Mouse (Mus musculus) heart, embryonic 13.5 days (tissue): Measurements from ENCODE around the gene Cd180. TPM values are rescaled to one million over a fixed set of nuclear protein-coding genes. Genes with fewer than 3 reads are reported as not detected.
"Not testable (repeated sequence)": the region's sequence is repeated elsewhere in the genome, so short reads cannot be mapped to it uniquely, and the experiment has no call there.

ENCODE experiments used
- ATAC-seq: fragments of 200-750 bp; cut with Nextera tagmentation; 2 replicates; pipeline ENCODE4 v1.8.0; 2017; ENCODE audit warnings: moderate TSS enrichment; ENCODE audit not compliant: insufficient number of reproducible peaks, low FRiP score, low TSS enrichment; ENCODE audit errors: extremely low read depth
- H3K27ac ChIP-seq: fragments of 300-500 bp; sonication (generic); replicated peaks from 2 replicates; pipeline ENCODE4 v1.5.1; 2015; ENCODE audit warnings: moderate library complexity, mild to moderate bottlenecking, inconsistent platforms
- H3K27me3 ChIP-seq: fragments of 300-500 bp; sonication (generic); replicated peaks from 2 replicates; pipeline ENCODE4 v1.6.1; 2015; ENCODE audit warnings: mild to moderate bottlenecking, inconsistent platforms
- H3K36me3 ChIP-seq: fragments of 300-500 bp; sonication (generic); 2 replicates; pipeline ENCODE4 v1.6.1; 2015; ENCODE audit warnings: mild to moderate bottlenecking, inconsistent platforms
- H3K4me1 ChIP-seq: fragments of 300-500 bp; sonication (generic); 2 replicates; pipeline ENCODE4 v1.6.1; 2015; ENCODE audit warnings: inconsistent platforms
- H3K4me2 ChIP-seq: fragments of 300-500 bp; sonication (generic); 2 replicates; pipeline ENCODE4 v1.6.1; 2015; ENCODE audit warnings: inconsistent platforms, mild to moderate bottlenecking, moderate library complexity
- H3K4me3 ChIP-seq: fragments of 300-500 bp; sonication (generic); 2 replicates; pipeline ENCODE4 v1.5.1; 2015; ENCODE audit warnings: moderate library complexity, mild to moderate bottlenecking, inconsistent platforms
- H3K9ac ChIP-seq: fragments of 300-500 bp; sonication (generic); 2 replicates; pipeline ENCODE4 v1.6.1; 2015; ENCODE audit warnings: inconsistent platforms, mild to moderate bottlenecking, moderate library complexity
- H3K9me3 ChIP-seq: fragments of 300-500 bp; sonication (generic); 2 replicates; pipeline ENCODE4 v1.6.1; 2016; ENCODE audit warnings: inconsistent platforms
- WGBS: fragments of 180-500 bp; shearing (Covaris S2); methylation state at CpG from one replicate; pipeline ENCODE4 v1.1.7; 2015; ENCODE audit warnings: mixed read lengths; 5-methylcytosine and 5-hydroxymethylcytosine counted together
- polyA plus RNA-seq: library from polyadenylated mRNA; unstranded; fragments of >200 nt; fragmentation: Nextera tagmentation; extraction: Ambion mirVana; gene quantifications from 2 replicates; pipeline ENCODE4 v1.2.1, GENCODE M21; 2015

The Cd180 gene
- polyA plus RNA-seq, 1 experiment from 2014 or later: 0.71 TPM

DNA sequence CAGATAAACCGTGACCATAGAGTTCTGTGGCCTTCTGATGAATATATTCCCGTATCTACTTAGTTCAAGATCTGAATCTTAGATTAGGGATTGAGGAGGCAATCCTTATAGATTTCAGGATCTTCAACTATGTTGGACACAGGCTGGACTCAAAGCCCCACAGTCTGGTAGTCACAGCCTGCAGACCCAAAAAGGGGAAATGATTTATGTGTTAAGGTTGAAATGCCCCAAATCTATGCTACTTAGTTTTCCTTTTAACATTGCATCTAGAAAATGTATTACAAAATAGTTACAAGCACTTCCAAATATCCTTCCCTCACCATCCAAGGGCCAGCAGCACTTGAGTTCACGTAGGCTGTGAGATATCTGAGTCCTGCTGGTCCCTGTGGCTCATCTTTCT, 7.4 kb downstream of the Cd180 start:
- ATAC-seq: no peak
- H3K27me3 ChIP-seq: no peaks in the 10 kb centered on the region
- no peaks in the 10 kb centered on the region for H3K36me3 ChIP-seq
- peaks cover 16% of the 10 kb centered on the region for H3K4me1 ChIP-seq
- H3K4me2 ChIP-seq: no peak overlapping the region
- 67% methylated on average over 3 of the region's 3 CpGs for WGBS
- H3K9me3 ChIP-seq: no peaks in the 10 kb centered on the region
- H3K9ac ChIP-seq: no peak overlapping the region
- no peak overlapping the region for H3K4me3 ChIP-seq
- H3K27ac ChIP-seq: no peak overlapping the region

DNA sequence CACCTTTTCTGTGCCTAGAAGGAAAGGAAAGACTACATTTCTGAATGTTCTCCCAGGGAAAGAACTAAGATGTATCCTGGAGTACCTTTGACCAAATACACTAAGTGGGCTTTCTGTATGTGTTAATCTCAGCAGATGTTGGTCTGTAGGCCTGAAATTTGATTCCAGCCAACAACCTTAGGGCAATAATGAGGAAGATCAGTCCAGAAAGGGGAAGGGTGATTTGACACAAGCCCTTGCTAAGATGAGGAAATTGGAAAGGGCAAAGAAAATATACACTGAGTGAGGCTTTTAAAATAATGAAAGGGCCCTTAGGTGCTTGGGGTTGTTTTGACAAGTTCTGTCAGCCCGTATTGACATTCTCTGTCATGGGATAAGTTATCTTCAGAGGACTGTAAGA, 23.6 kb downstream of the Cd180 start:
- Histone ChIP-seq H3K4me2 (no peak overlapping the region), H3K4me3 (no peak overlapping the region), H3K4me1 (no peaks in the 10 kb centered on the region), H3K9ac (no peak overlapping the region), H3K9me3 (no peaks in the 10 kb centered on the region), H3K27me3 (no peaks in the 10 kb centered on the region), H3K27ac (no peak overlapping the region), H3K36me3 (no peaks in the 10 kb centered on the region)
- ATAC-seq: no peak
- WGBS: 56% methylated on average over 1 of the region's 1 CpGs

DNA sequence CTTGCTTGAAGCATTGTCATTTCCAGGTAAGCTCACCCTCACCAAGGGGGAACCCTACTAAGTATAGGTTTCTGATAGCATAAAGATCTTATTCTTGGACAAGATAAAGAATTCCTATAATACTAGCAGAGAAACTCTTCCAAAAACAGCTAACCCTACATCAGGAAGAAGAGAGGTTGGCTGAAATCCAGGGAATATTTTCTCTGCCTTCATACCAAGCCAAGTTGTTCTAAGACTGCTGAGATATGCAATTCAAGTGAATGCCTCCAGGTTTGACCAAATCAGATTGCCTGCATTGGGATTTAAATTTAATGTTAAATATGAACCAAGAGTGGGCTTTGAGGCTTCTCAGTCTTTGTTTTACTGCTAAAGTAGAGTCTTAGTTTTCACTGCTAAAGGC, 32.1 kb downstream of the Cd180 start:
- no peak overlapping the region for H3K27ac ChIP-seq
- no peak for ATAC-seq
- H3K27me3 ChIP-seq: no peaks in the 10 kb centered on the region
- no peaks in the 10 kb centered on the region for H3K9me3 ChIP-seq
- no peak overlapping the region for H3K4me2 ChIP-seq
- no peaks in the 10 kb centered on the region for H3K36me3 ChIP-seq
- peaks cover 5% of the 10 kb centered on the region; the same call in 1 of the 2 replicates for H3K4me1 ChIP-seq
- H3K9ac ChIP-seq: no peak overlapping the region
- no peak overlapping the region for H3K4me3 ChIP-seq

DNA sequence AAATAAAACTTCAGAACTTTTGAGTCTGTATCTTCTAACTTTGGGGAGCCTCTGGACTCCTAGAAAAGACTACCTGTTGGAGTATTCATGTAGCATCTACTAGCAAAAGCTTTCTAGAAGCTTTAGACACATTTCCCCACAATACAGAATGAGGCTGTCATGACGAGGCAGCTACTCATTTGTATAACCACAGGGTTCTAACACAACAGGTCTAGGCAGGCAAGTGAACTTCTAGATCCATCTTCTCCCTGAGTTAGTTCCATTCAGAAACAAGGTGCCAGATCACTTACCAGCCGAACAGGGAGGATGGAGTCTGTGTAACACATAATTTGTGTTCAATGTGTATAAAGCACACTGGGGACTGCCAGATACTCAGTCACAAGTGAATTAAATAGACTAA, 32.5 kb downstream of the Cd180 start:
- WGBS: 68% methylated on average over 2 of the region's 2 CpGs
- no peak for ATAC-seq

DNA sequence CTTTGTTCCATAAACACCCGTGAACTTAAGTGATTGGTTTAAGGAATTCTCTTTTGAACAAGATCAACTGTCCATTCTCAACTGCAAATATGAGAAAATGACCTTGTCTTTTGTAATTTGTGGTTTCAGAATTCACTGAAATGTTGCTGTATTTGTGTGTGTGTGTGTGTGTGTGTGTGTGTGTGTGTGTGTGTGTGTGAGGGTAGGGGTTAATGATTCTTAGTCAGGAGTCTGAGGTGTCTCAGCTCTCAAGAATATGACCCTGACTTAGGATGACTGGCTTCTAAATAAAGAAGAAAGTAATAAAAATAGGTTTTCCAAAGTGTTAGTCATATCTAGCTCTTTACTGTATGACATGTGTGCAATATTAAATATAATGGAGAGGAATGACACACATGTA, 33.5 kb downstream of the Cd180 start:
- 86% methylated on average over 1 of the region's 1 CpGs for WGBS
- Histone ChIP-seq H3K36me3 (no peaks in the 10 kb centered on the region), H3K27me3 (no peaks in the 10 kb centered on the region), H3K27ac (no peak overlapping the region), H3K4me1 (peaks cover 5% of the 10 kb centered on the region; the same call in 1 of the 2 replicates), H3K9me3 (no peaks in the 10 kb centered on the region), H3K9ac (no peak overlapping the region), H3K4me3 (no peak overlapping the region), H3K4me2 (no peak overlapping the region)
- no peak for ATAC-seq

More for the DNA sequence above, 32.5 kb downstream of the Cd180 start:
- Histone ChIP-seq H3K4me3 (no peak overlapping the region), H3K9ac (no peak overlapping the region), H3K4me2 (no peak overlapping the region), H3K4me1 (peaks cover 5% of the 10 kb centered on the region; the same call in 1 of the 2 replicates), H3K27ac (no peak overlapping the region), H3K36me3 (no peaks in the 10 kb centered on the region), H3K9me3 (no peaks in the 10 kb centered on the region), H3K27me3 (no peaks in the 10 kb centered on the region)

DNA sequence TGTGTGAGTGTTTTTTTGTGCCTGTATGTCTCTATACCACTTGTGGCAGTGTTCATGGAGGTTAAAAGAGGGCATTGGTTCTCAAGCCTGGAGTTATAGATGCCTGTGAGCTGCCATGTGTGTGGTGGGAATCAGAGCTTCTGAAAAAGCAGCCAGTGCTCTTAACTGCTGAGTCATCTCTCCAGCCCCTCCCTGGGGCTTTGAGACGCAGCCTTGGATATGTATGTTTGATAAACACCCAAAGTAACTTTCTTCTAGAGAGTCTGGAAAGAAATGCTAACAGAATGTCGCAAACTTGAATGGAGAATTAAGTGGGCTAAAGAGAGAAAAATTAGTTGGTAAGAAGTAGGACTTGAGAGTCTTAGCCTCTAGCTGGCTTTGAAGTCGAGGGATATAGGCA, 34.7 kb downstream of the Cd180 start:
- H3K27ac ChIP-seq: no peak overlapping the region
- no peak overlapping the region for H3K4me3 ChIP-seq
- H3K9me3 ChIP-seq: no peaks in the 10 kb centered on the region
- H3K4me1 ChIP-seq: peaks cover 5% of the 10 kb centered on the region; the same call in 1 of the 2 replicates
- no peak for ATAC-seq
- H3K36me3 ChIP-seq: peaks cover 7% of the 10 kb centered on the region; the same call in 1 of the 2 replicates
- H3K4me2 ChIP-seq: no peak overlapping the region
- no peak overlapping the region for H3K9ac ChIP-seq
- 71% methylated on average over 3 of the region's 3 CpGs for WGBS
- H3K27me3 ChIP-seq: no peaks in the 10 kb centered on the region

DNA sequence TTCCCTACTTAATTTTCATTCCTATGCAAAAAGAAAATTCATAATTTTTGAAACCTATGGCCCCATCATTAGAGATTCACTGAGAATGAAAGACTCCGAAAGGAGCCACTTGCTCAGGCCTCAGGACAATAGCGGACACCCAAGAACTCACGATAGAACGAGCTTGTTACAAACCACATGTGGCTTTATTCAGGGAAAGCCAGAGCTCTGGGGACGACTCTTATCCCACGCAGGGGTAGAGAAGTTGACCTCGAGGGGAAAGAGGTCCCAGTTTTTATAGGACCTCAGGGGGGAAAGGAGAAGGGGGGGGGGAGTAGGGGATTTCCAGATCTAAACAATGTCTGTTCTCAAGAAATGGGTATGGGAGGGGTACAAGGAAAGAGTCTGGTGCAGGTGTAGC, 35.6 kb downstream of the Cd180 start:
- H3K4me2 ChIP-seq, H3K9ac ChIP-seq, H3K4me1 ChIP-seq, ATAC-seq, H3K4me3 ChIP-seq, H3K27me3 ChIP-seq, H3K27ac ChIP-seq, H3K9me3 ChIP-seq: not testable (repeated sequence)
- WGBS: 83% methylated on average over 7 of the region's 7 CpGs
- H3K36me3 ChIP-seq: peaks cover 13% of the 10 kb centered on the region

DNA sequence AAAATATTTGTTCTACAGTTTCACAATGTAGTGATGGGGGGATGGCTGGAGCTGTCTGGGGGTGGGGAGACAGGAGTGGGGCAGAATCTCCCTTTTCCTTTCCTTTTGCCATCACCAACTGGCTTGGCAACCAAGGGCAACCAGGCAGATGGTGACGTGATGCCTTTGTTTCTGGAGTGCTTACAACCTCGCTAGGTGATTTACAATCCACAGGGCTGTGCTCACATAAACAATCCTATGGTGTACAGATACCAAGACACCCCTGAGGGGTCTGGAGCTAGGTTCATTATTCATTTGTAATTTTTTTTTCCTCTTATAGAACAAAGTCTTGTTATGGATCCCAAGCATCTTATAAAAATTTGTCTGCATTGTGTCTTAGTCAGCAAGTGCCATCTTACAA, 39.7 kb downstream of the Cd180 start:
- no peak overlapping the region for H3K4me2 ChIP-seq
- ATAC-seq: no peak
- no peaks in the 10 kb centered on the region for H3K27me3 ChIP-seq
- H3K4me3 ChIP-seq: no peak overlapping the region
- no peak overlapping the region for H3K27ac ChIP-seq
- H3K4me1 ChIP-seq: no peaks in the 10 kb centered on the region
- H3K36me3 ChIP-seq: peaks cover 54% of the 10 kb centered on the region
- 70% methylated on average over 2 of the region's 2 CpGs for WGBS
- no peak overlapping the region for H3K9ac ChIP-seq
- H3K9me3 ChIP-seq: no peaks in the 10 kb centered on the region

DNA sequence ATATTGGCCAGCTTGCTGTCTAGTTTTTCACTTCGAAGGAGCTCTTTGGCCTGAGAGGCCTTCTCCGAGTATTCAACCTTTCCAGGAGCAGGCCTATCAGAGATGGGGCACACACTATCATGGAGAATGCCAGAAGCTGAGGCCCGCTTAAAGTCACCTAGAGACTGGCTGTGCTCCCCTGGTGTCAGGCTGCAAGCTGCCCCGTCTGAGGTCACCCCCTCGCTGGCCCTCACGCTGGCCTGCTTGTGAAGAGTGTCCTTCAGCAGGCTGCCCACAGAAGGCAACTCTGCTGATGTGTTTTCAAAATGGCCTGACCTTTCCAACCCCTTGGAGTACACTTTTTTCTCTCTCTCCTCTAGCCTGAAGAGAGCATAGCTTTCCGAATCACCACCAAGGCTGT, 44.5 kb downstream of the Cd180 start:
- H3K9me3 ChIP-seq: no peaks in the 10 kb centered on the region
- no peaks in the 10 kb centered on the region for H3K4me1 ChIP-seq
- H3K4me2 ChIP-seq: no peak overlapping the region
- WGBS: 80% methylated on average over 7 of the region's 7 CpGs
- no peak overlapping the region for H3K9ac ChIP-seq
- no peak overlapping the region for H3K27ac ChIP-seq
- no peak overlapping the region for H3K4me3 ChIP-seq
- ATAC-seq: no peak
- H3K27me3 ChIP-seq: no peaks in the 10 kb centered on the region
- peaks cover 97% of the 10 kb centered on the region for H3K36me3 ChIP-seq

DNA sequence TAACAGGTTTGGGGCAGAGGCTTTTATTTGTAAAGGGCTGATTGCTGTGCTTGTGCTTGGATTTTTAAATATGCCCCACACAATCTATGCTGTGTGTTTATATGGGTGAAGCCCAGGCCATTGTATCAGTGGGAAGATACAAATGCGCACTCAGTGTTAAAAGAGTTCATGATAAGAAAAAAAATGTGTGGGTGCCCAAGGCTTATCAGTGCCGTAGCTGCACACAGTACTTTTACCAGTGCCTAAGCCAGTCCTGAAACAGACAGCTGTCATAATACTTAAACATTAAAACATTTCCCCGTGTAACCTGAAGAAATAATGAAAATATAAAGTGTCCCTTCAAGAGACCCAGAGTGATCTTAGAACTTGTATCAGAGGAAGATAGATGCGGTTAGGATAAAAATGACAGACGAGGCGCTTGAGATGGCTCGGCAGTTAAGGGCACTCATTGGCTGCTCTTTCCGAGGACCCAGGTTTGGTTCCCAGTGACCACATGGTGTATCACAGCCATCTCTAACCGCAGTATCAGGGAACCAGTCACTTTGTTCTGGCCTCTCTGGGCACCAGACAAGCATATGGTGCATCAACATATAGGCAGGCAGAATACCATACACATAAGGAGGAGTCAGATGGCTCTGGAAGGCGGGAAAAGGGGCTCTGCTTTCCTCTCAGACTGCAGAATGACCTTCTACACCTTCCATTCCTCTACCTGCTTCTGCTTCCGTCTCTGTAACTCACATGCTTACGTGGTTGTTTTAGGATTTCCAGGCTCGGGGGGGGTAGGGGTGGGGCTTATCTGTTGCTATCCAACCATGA, 46.6 kb downstream of the Cd180 start:
- Histone ChIP-seq H3K4me3 (no peak overlapping the region), H3K27me3 (no peaks in the 10 kb centered on the region), H3K9ac (no peak overlapping the region), H3K9me3 (no peaks in the 10 kb centered on the region), H3K36me3 (peaks cover 95% of the 10 kb centered on the region), H3K4me1 (no peaks in the 10 kb centered on the region), H3K27ac (no peak overlapping the region), H3K4me2 (no peak overlapping the region)
- ATAC-seq: no peak
- WGBS: 76% methylated on average over 13 of the region's 13 CpGs

DNA sequence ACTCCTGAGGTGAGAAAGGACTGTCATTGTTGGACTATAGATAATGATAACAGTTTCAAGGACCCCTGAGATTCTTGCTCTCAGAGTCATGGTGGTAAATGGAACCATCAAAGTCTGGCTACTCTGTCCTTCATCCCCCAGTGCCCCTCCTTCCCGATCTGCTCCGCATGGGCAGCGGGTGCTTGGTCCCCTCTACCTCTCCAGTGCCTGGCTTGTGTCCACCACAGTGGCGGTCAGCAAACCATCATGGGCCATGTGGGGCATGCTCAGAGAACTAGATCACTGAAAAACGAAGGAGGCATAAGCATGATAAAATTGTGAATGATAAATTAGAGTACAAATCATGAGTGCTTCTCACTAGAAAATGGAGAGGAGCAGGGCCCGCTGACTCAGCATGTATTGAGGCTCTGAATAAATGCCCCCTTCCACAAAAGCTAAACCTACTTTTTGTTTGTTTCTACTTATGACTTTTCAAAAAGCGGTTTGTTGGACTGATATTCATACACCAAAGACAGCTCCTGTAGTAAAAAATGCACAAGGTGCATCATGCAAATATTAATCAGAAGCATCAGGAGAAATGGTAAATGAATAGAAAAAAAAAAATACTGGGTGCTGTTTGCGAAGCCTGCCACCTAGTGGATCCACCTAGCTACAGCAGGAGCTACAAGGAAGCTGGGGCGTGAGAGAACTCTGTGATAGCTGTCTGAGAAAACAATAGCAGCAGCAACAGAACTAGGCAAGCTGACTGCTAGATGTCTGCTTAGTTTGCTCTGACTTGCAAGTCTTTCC, 51.3 kb downstream of the Cd180 start:
- no peak for ATAC-seq
- Histone ChIP-seq H3K4me3 (no peak overlapping the region), H3K9ac (no peak overlapping the region), H3K9me3 (no peaks in the 10 kb centered on the region), H3K27me3 (no peaks in the 10 kb centered on the region), H3K4me2 (no peak overlapping the region), H3K27ac (no peak overlapping the region), H3K4me1 (no peaks in the 10 kb centered on the region), H3K36me3 (peaks cover 87% of the 10 kb centered on the region)
- WGBS: 61% methylated on average over 9 of the region's 9 CpGs

DNA sequence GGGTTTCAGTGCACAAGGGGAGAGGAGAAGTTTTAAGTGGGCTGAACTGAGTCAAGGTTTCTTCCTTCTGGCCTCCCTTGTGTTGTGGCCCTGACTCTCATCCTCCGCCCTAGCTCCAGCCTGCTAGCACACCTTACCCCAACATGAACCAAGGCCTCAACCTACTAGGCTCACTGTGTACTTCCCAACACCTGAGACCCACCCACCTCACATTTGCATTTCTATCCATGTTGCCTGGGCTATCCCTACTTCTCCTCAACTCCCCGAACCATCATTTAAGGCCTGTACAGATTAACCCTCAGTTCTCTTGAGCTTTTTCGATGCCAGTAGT, 51.9 kb downstream of the Cd180 start:
- Histone ChIP-seq H3K4me3 (no peak overlapping the region), H3K4me1 (no peaks in the 10 kb centered on the region), H3K27me3 (no peaks in the 10 kb centered on the region), H3K4me2 (no peak overlapping the region), H3K27ac (no peak overlapping the region), H3K9ac (no peak overlapping the region), H3K9me3 (no peaks in the 10 kb centered on the region), H3K36me3 (peaks cover 87% of the 10 kb centered on the region)
- WGBS: 92% methylated on average over 3 of the region's 3 CpGs
- ATAC-seq: no peak
